In the genomic region with DNA sequence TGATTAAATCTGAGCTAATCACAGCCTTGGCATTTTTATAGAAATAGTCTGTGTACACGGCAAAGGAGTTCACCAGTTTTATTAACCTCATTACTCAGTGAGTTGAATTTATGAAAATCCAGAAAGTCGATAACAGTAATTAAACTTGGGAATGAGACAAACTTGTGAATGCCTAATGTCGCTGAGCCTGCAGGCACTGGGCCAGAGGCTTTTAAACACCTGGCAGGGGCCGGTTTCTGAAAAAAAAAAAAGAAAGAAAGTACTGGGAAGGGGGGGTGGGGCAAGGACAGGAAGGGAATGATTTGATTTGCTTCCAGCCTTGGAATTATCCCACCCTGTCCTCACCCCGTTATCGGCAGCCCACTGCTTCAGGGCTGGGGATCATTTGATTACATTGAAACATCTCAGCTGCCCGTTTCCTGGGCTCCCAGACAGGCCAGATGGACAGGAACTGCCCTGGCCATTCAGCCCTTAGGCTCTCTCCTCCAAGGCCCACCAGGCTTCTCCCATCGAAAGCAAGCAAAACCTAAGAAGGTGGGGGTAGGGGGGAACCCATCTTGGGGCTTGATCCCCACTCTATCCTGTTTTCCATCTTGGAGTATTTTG, we compare ENCODE assay signal across 21 mouse cellular contexts. TPM values are rescaled to one million over a fixed set of nuclear protein-coding genes. Genes with fewer than 3 reads are reported as not detected.
DNase-seq lines count a peak whose midpoint lies in the region; ATAC-seq and TF ChIP-seq lines count a peak whose summit lies in the region.
"Had no signal": no experiment of that assay in that cellular context is flagged by ENCODE, and none has a peak within 500 bp of the region (broad histone marks: within the 10 kb centered on the region; RNA-seq: fewer than 3 reads in every experiment).

No protein-coding gene starts in this region.

- H3K27ac ChIP-seq in heart, embryonic 11.5 days (ENCODE audit: low read depth, low read length): no peak overlapping the region
- H3K27ac ChIP-seq in midbrain, embryonic 14.5 days (replicated peaks; ENCODE audit: low read depth, low read length): 0 out of 2 replicates have a peak overlapping the region, but pooled peaks have one; percentile 3
- H3K27ac ChIP-seq in midbrain, postnatal 0 days (ENCODE audit: low read depth, low read length): no peak overlapping the region
- H3K27ac ChIP-seq in neural tube, embryonic 14.5 days (ENCODE audit: low read depth, low read length): no peak overlapping the region

- ATAC-seq in heart, embryonic 11.5 days (replicated peaks; ENCODE audit: insufficient number of reproducible peaks, low FRiP score, low TSS enrichment): no peak
- no peak for ATAC-seq in midbrain, embryonic 14.5 days (ENCODE audit: low FRiP score, low TSS enrichment)
- no peak for ATAC-seq in midbrain, postnatal 0 days (ENCODE audit: low FRiP score)
- ATAC-seq in neural tube, embryonic 14.5 days (ENCODE audit: low read depth): peak; percentile 32; the same call in 1 of the 2 replicates
- ATAC-seq: inflammation-experienced regulatory T-cells, adult 6 months; lung, postnatal 0 days had no signal

- peak; percentile 88 for DNase-seq in heart, adult 11 months
- no peak for DNase-seq in midbrain, embryonic 14.5 days
- no peak for DNase-seq in midbrain, postnatal 0 days (ENCODE audit: low spot score)
- DNase-seq in forelimb bud, embryonic 11.5 days (ENCODE audit: low read depth, low spot score): peak; percentile 51
- DNase-seq in adipocyte (ENCODE audit: low spot score): no peak
- DNase-seq in cerebellum, adult 11 months: no peak
- DNase-seq: adrenal gland, adult 8-10 months; B cell, adult 2 months; gastrocnemius, postnatal 10 days; heart, adult 18-20 months; heart, postnatal 36 days; kidney, adult 8-10 months; kidney, postnatal 25 days; left cerebral cortex, postnatal 4 days; right cerebral cortex, postnatal 14 days; spleen, adult 18-20 months; thymus, postnatal 25 days had no signal

- no peak overlapping the region for H3K4me2 ChIP-seq in heart, embryonic 11.5 days
- no peak overlapping the region for H3K4me2 ChIP-seq in midbrain, embryonic 14.5 days (ENCODE audit: low read length)
- H3K4me2 ChIP-seq in midbrain, postnatal 0 days (ENCODE audit: low read depth, low read length, poor library complexity, severe bottlenecking): no peak overlapping the region
- H3K4me2 ChIP-seq in neural tube, embryonic 14.5 days (ENCODE audit: low read depth, low read length): no peak overlapping the region

- WGBS in heart, embryonic 11.5 days (ENCODE audit: insufficient replicate concordance): 25% methylated on average over 8 of the region's 8 CpGs
- 23% methylated on average over 8 of the region's 8 CpGs for WGBS in midbrain, embryonic 14.5 days
- 22% methylated on average over 8 of the region's 8 CpGs for WGBS in midbrain, postnatal 0 days
- WGBS in neural tube, embryonic 14.5 days: 15% methylated on average over 8 of the region's 8 CpGs

- H3K4me1 ChIP-seq in heart, embryonic 11.5 days (ENCODE audit: control insufficient read depth, insufficient read depth, low read length): peaks cover 16% of the 10 kb centered on the region
- 0 out of 2 replicates have a peak, but pooled peaks cover 14% of the 10 kb centered on the region for H3K4me1 ChIP-seq in midbrain, embryonic 14.5 days (ENCODE audit: control insufficient read depth, insufficient read depth, low read length)
- H3K4me1 ChIP-seq in midbrain, postnatal 0 days (ENCODE audit: insufficient read depth, low read length): no peaks in the 10 kb centered on the region
- H3K4me1 ChIP-seq in neural tube, embryonic 14.5 days (ENCODE audit: control insufficient read depth, insufficient read depth, low read length): peaks cover 11% of the 10 kb centered on the region; the same call in 1 of the 2 replicates

- no peak overlapping the region for H3K4me3 ChIP-seq in heart, embryonic 11.5 days (ENCODE audit: low read depth, low read length)
- H3K4me3 ChIP-seq in midbrain, embryonic 14.5 days (replicated peaks; ENCODE audit: low read depth, low read length): no peak overlapping the region
- no peak overlapping the region for H3K4me3 ChIP-seq in midbrain, postnatal 0 days (ENCODE audit: low read depth, low read length)
- no peak overlapping the region for H3K4me3 ChIP-seq in neural tube, embryonic 14.5 days (ENCODE audit: low read depth, low read length)

- H3K9ac ChIP-seq in heart, embryonic 11.5 days (ENCODE audit: low read depth, low read length): no peak overlapping the region
- H3K9ac ChIP-seq in midbrain, embryonic 14.5 days (replicated peaks; ENCODE audit: low read length): no peak overlapping the region
- H3K9ac ChIP-seq in midbrain, postnatal 0 days (replicated peaks; ENCODE audit: low read length, poor library complexity, severe bottlenecking): no peak overlapping the region
- no peak overlapping the region for H3K9ac ChIP-seq in neural tube, embryonic 14.5 days (replicated peaks; ENCODE audit: low read depth, low read length)

- TF ChIP-seq CTCF in midbrain, postnatal 0 days (IDR thresholded peaks at IDR 0.05): no peak

- H3K27me3 ChIP-seq in heart, embryonic 11.5 days (ENCODE audit: control insufficient read depth, insufficient read depth, low read length): no peaks in the 10 kb centered on the region
- no peaks in the 10 kb centered on the region for H3K27me3 ChIP-seq in midbrain, embryonic 14.5 days (ENCODE audit: control insufficient read depth, insufficient read depth, low read length)
- no peaks in the 10 kb centered on the region for H3K27me3 ChIP-seq in midbrain, postnatal 0 days (ENCODE audit: insufficient read depth, low read length)
- no peaks in the 10 kb centered on the region for H3K27me3 ChIP-seq in neural tube, embryonic 14.5 days (ENCODE audit: control insufficient read depth, insufficient read depth, low read length)

- no peaks in the 10 kb centered on the region for H3K36me3 ChIP-seq in heart, embryonic 11.5 days (ENCODE audit: control insufficient read depth, insufficient read depth, low read length)
- no peaks in the 10 kb centered on the region for H3K36me3 ChIP-seq in midbrain, embryonic 14.5 days (ENCODE audit: control insufficient read depth, insufficient read depth, low read length)
- H3K36me3 ChIP-seq in midbrain, postnatal 0 days (ENCODE audit: insufficient read depth, low read length): no peaks in the 10 kb centered on the region
- H3K36me3 ChIP-seq in neural tube, embryonic 14.5 days (ENCODE audit: control insufficient read depth, insufficient read depth, low read length): no peaks in the 10 kb centered on the region

- H3K9me3 ChIP-seq in heart, embryonic 11.5 days (replicated peaks; ENCODE audit: control insufficient read depth, low read length): no peaks in the 10 kb centered on the region
- no peaks in the 10 kb centered on the region for H3K9me3 ChIP-seq in midbrain, embryonic 14.5 days (ENCODE audit: control insufficient read depth, low read length)
- H3K9me3 ChIP-seq in midbrain, postnatal 0 days (ENCODE audit: low read length): no peaks in the 10 kb centered on the region
- H3K9me3 ChIP-seq in neural tube, embryonic 14.5 days (ENCODE audit: control insufficient read depth, low read length): no peaks in the 10 kb centered on the region

RNA-seq across cellular contexts. Expression of gene Map1b, which starts 21.7 kb away (rescaled TPM):
- 128 and 193 TPM in 2 replicates for polyA plus RNA-seq in heart, embryonic 11.5 days (2014; fragmentation: Nextera tagmentation; extraction: Ambion mirVana)
- 2,111 and 2,470 TPM in 2 replicates for polyA plus RNA-seq in midbrain, embryonic 14.5 days (2014; fragmentation: Nextera tagmentation; extraction: Ambion mirVana)
- total RNA-seq in midbrain, postnatal 0 days (2014; rRNA removed): 913 and 940 TPM in 2 replicates
- polyA plus RNA-seq in midbrain, postnatal 0 days (2015; fragmentation: Nextera tagmentation; extraction: Ambion mirVana): 1,865 and 2,125 TPM in 2 replicates
- 1,731 and 2,267 TPM in 2 replicates for polyA plus RNA-seq in neural tube, embryonic 14.5 days (2014; fragmentation: Nextera tagmentation; extraction: Ambion mirVana)

Comparison
In these comparisons a context has a peak if more than half of its experiments do, and no peak if none do; other contexts are left out.
1. DNase-seq: peak in heart, adult 11 months (single experiment) and forelimb bud, embryonic 11.5 days (single experiment); none in midbrain, embryonic 14.5 days (single experiment), midbrain, postnatal 0 days (single experiment), adipocyte (single experiment) and cerebellum, adult 11 months (single experiment).